Mouse (Mus musculus): ENCODE measurements around the gene Atp8a1.
"Not testable (repeated sequence)": the region's sequence is repeated elsewhere in the genome, so short reads cannot be mapped to it uniquely, and the experiment has no call there.

The Atp8a1 gene

GRCm38 (mm10) chr5:67828356-67828755 lies 18.9 kb downstream of the Atp8a1 start:
- ATAC-seq (ENCODE audit: insufficient number of reproducible peaks, low FRiP score, low TSS enrichment), result no peak

GRCm38 (mm10) chr5:67826935-67827334 lies 20.3 kb downstream of the Atp8a1 start:
- ATAC-seq (ENCODE audit: insufficient number of reproducible peaks, low FRiP score, low TSS enrichment), result no peak

GRCm38 (mm10) chr5:67826278-67826677 lies 21.0 kb downstream of the Atp8a1 start:
- ATAC-seq (ENCODE audit: insufficient number of reproducible peaks, low FRiP score, low TSS enrichment), result no peak

- ATAC-seq (ENCODE audit: insufficient number of reproducible peaks, low FRiP score, low TSS enrichment), result no peak
Measured at GRCm38 (mm10) chr5:67824600-67824999, 22.6 kb downstream of the Atp8a1 start.

GRCm38 (mm10) chr5:67823771-67824170 lies 23.5 kb downstream of the Atp8a1 start:
- no peak for ATAC-seq (ENCODE audit: insufficient number of reproducible peaks, low FRiP score, low TSS enrichment)

GRCm38 (mm10) chr5:67822619-67823018 lies 24.6 kb downstream of the Atp8a1 start:
- ATAC-seq (ENCODE audit: insufficient number of reproducible peaks, low FRiP score, low TSS enrichment), result no peak

GRCm38 (mm10) chr5:67821987-67822401 lies 25.2 kb downstream of the Atp8a1 start:
- ATAC-seq (ENCODE audit: insufficient number of reproducible peaks, low FRiP score, low TSS enrichment), result no peak

GRCm38 (mm10) chr5:67821185-67821584 lies 26.0 kb downstream of the Atp8a1 start:
- ATAC-seq (ENCODE audit: insufficient number of reproducible peaks, low FRiP score, low TSS enrichment), result no peak

- ATAC-seq (ENCODE audit: insufficient number of reproducible peaks, low FRiP score, low TSS enrichment), result peak; percentile 74
Measured at GRCm38 (mm10) chr5:67819451-67819850, 27.8 kb downstream of the Atp8a1 start.

GRCm38 (mm10) chr5:67815572-67816325 lies 31.5 kb downstream of the Atp8a1 start:
- 0 out of 2 replicates have a peak, but pooled peaks have one; percentile 26 for ATAC-seq (ENCODE audit: insufficient number of reproducible peaks, low FRiP score, low TSS enrichment)

- ATAC-seq (ENCODE audit: insufficient number of reproducible peaks, low FRiP score, low TSS enrichment), result not testable (repeated sequence)
Measured at GRCm38 (mm10) chr5:67815060-67815459, 32.2 kb downstream of the Atp8a1 start.

- no peak for ATAC-seq (ENCODE audit: insufficient number of reproducible peaks, low FRiP score, low TSS enrichment)
Measured at GRCm38 (mm10) chr5:67814437-67814965, 32.7 kb downstream of the Atp8a1 start.

GRCm38 (mm10) chr5:67813334-67813733 lies 33.9 kb downstream of the Atp8a1 start:
- no peak for ATAC-seq (ENCODE audit: insufficient number of reproducible peaks, low FRiP score, low TSS enrichment)

GRCm38 (mm10) chr5:67802174-67803030 lies 44.8 kb downstream of the Atp8a1 start:
- ATAC-seq (ENCODE audit: insufficient number of reproducible peaks, low FRiP score, low TSS enrichment), result peak; percentile 36

- peak; percentile 77 for ATAC-seq (ENCODE audit: insufficient number of reproducible peaks, low FRiP score, low TSS enrichment)
Measured at GRCm38 (mm10) chr5:67800801-67801200, 46.4 kb downstream of the Atp8a1 start.

- no peak for ATAC-seq (ENCODE audit: insufficient number of reproducible peaks, low FRiP score, low TSS enrichment)
Measured at GRCm38 (mm10) chr5:67799785-67800184, 47.4 kb downstream of the Atp8a1 start.

GRCm38 (mm10) chr5:67798348-67798747 lies 48.9 kb downstream of the Atp8a1 start:
- no peak for ATAC-seq (ENCODE audit: insufficient number of reproducible peaks, low FRiP score, low TSS enrichment)

GRCm38 (mm10) chr5:67797006-67797958 lies 50.0 kb downstream of the Atp8a1 start:
- no peak for ATAC-seq (ENCODE audit: insufficient number of reproducible peaks, low FRiP score, low TSS enrichment)

GRCm38 (mm10) chr5:67794129-67794800 lies 53.0 kb downstream of the Atp8a1 start:
- ATAC-seq (ENCODE audit: insufficient number of reproducible peaks, low FRiP score, low TSS enrichment), result no peak

Measured in cerebellum, adult (tissue).